Mouse (Mus musculus): ENCODE measurements at regions not wholly inside any gene's neighbourhood (a gene's known extent, or its start where the extent isn't known, plus 50 kb on each side); places are given as distances from the start of the nearest gene placed in this dataset.

GRCm38 (mm10) chr11:114212136-114212535 lies 145.3 kb upstream of the Sdk2 start:
- Histone ChIP-seq H3K9me3 (no peaks in the 10 kb centered on the region), H3K9ac (no peak overlapping the region), H3K4me1 (peaks cover 12% of the 10 kb centered on the region), H3K4me2 (no peak overlapping the region), H3K27ac (no peak overlapping the region), H3K4me3 (no peak overlapping the region), H3K36me3 (replicated peaks) (no peaks in the 10 kb centered on the region), H3K27me3 (replicated peaks) (no peaks in the 10 kb centered on the region)
- 72% methylated on average over 2 of the region's 2 CpGs for WGBS
- no peak for ATAC-seq (replicated peaks)

GRCm38 (mm10) chr11:114205192-114205591 lies 138.3 kb upstream of the Sdk2 start:
- 49% methylated on average over 2 of the region's 2 CpGs for WGBS

GRCm38 (mm10) chr11:114203416-114203815 lies 136.6 kb upstream of the Sdk2 start:
- 69% methylated on average over 9 of the region's 9 CpGs for WGBS
- Histone ChIP-seq H3K4me2 (no peak overlapping the region), H3K4me1 (peaks cover 12% of the 10 kb centered on the region), H3K9me3 (no peaks in the 10 kb centered on the region), H3K27ac (no peak overlapping the region), H3K36me3 (replicated peaks) (no peaks in the 10 kb centered on the region), H3K4me3 (no peak overlapping the region), H3K9ac (no peak overlapping the region), H3K27me3 (replicated peaks) (no peaks in the 10 kb centered on the region)
- no peak for ATAC-seq (replicated peaks)

More at GRCm38 (mm10) chr11:114205192-114205591, 138.3 kb upstream of the Sdk2 start:
- H3K9ac ChIP-seq: no peak overlapping the region
- no peaks in the 10 kb centered on the region for H3K36me3 ChIP-seq (replicated peaks)
- no peak for ATAC-seq (replicated peaks)
- no peak overlapping the region for H3K4me3 ChIP-seq
- no peaks in the 10 kb centered on the region for H3K27me3 ChIP-seq (replicated peaks)
- H3K9me3 ChIP-seq: no peaks in the 10 kb centered on the region
- peaks cover 5% of the 10 kb centered on the region; the same call in 1 of the 2 replicates for H3K4me1 ChIP-seq
- H3K27ac ChIP-seq: no peak overlapping the region
- no peak overlapping the region for H3K4me2 ChIP-seq

GRCm38 (mm10) chr11:114202486-114202885 lies 135.6 kb upstream of the Sdk2 start:
- WGBS: 70% methylated on average over 16 of the region's 16 CpGs
- Histone ChIP-seq H3K27me3 (replicated peaks) (no peaks in the 10 kb centered on the region), H3K9ac (no peak overlapping the region), H3K4me1 (peaks cover 13% of the 10 kb centered on the region), H3K36me3 (replicated peaks) (no peaks in the 10 kb centered on the region), H3K4me2 (no peak overlapping the region), H3K27ac (no peak overlapping the region), H3K9me3 (no peaks in the 10 kb centered on the region), H3K4me3 (no peak overlapping the region)
- no peak for ATAC-seq (replicated peaks)

GRCm38 (mm10) chr11:114199081-114199586 lies 132.3 kb upstream of the Sdk2 start:
- no peaks in the 10 kb centered on the region for H3K36me3 ChIP-seq (replicated peaks)
- no peak overlapping the region for H3K9ac ChIP-seq
- no peak for ATAC-seq (replicated peaks)
- 85% methylated on average over 10 of the region's 10 CpGs for WGBS
- no peaks in the 10 kb centered on the region for H3K27me3 ChIP-seq (replicated peaks)
- no peak overlapping the region for H3K4me3 ChIP-seq
- H3K27ac ChIP-seq: no peak overlapping the region
- H3K4me1 ChIP-seq: peaks cover 13% of the 10 kb centered on the region
- H3K9me3 ChIP-seq: no peaks in the 10 kb centered on the region
- H3K4me2 ChIP-seq: no peak overlapping the region

- no peaks in the 10 kb centered on the region for H3K36me3 ChIP-seq (replicated peaks)
- H3K4me3 ChIP-seq: no peak overlapping the region
- H3K9ac ChIP-seq: no peak overlapping the region
- WGBS: 52% methylated on average over 15 of the region's 15 CpGs
- H3K27me3 ChIP-seq (replicated peaks): no peaks in the 10 kb centered on the region
- H3K4me2 ChIP-seq: no peak overlapping the region
- no peaks in the 10 kb centered on the region for H3K9me3 ChIP-seq
- 0 out of 2 replicates have a peak overlapping the region, but pooled peaks have one; percentile 26 for H3K27ac ChIP-seq
- peaks cover 11% of the 10 kb centered on the region for H3K4me1 ChIP-seq
- no peak; the same call in 1 of the 2 replicates for ATAC-seq (replicated peaks)
Observed at GRCm38 (mm10) chr11:114198317-114199032, 131.6 kb upstream of the Sdk2 start.

- no peak overlapping the region for H3K9ac ChIP-seq
- H3K27ac ChIP-seq: no peak overlapping the region
- no peaks in the 10 kb centered on the region for H3K36me3 ChIP-seq (replicated peaks)
- H3K9me3 ChIP-seq: no peaks in the 10 kb centered on the region
- H3K4me2 ChIP-seq: no peak overlapping the region
- WGBS: 95% methylated on average over 2 of the region's 2 CpGs
- H3K27me3 ChIP-seq (replicated peaks): no peaks in the 10 kb centered on the region; the same call in 1 of the 2 replicates
- ATAC-seq (replicated peaks): no peak
- H3K4me1 ChIP-seq: peaks cover 8% of the 10 kb centered on the region
- H3K4me3 ChIP-seq: no peak overlapping the region
Observed at GRCm38 (mm10) chr11:114195291-114195690, 128.4 kb upstream of the Sdk2 start.

- no peak for ATAC-seq (replicated peaks)
- H3K4me1 ChIP-seq: peaks cover 8% of the 10 kb centered on the region
- WGBS: 50% methylated on average over 16 of the region's 16 CpGs
- H3K27me3 ChIP-seq (replicated peaks): no peaks in the 10 kb centered on the region; the same call in 1 of the 2 replicates
- no peaks in the 10 kb centered on the region for H3K9me3 ChIP-seq
- no peak overlapping the region for H3K27ac ChIP-seq
- H3K4me2 ChIP-seq: no peak overlapping the region
- H3K36me3 ChIP-seq (replicated peaks): no peaks in the 10 kb centered on the region
- H3K9ac ChIP-seq: no peak overlapping the region
- H3K4me3 ChIP-seq: no peak overlapping the region
Observed at GRCm38 (mm10) chr11:114194055-114194706, 127.3 kb upstream of the Sdk2 start.

- WGBS: 96% methylated on average over 7 of the region's 7 CpGs
Observed at GRCm38 (mm10) chr11:114193018-114193417, 126.2 kb upstream of the Sdk2 start.

GRCm38 (mm10) chr11:114191661-114192060 lies 124.8 kb upstream of the Sdk2 start:
- H3K4me3 ChIP-seq: no peak overlapping the region
- WGBS: 56% methylated on average over 5 of the region's 5 CpGs
- no peaks in the 10 kb centered on the region for H3K36me3 ChIP-seq (replicated peaks)
- no peak overlapping the region for H3K27ac ChIP-seq
- no peak overlapping the region for H3K9ac ChIP-seq
- no peaks in the 10 kb centered on the region for H3K4me1 ChIP-seq
- H3K9me3 ChIP-seq: no peaks in the 10 kb centered on the region
- H3K4me2 ChIP-seq: no peak overlapping the region
- no peaks in the 10 kb centered on the region; the same call in 1 of the 2 replicates for H3K27me3 ChIP-seq (replicated peaks)
- ATAC-seq (replicated peaks): no peak

More at GRCm38 (mm10) chr11:114193018-114193417, 126.2 kb upstream of the Sdk2 start:
- Histone ChIP-seq H3K4me2 (no peak overlapping the region), H3K9me3 (no peaks in the 10 kb centered on the region), H3K36me3 (replicated peaks) (no peaks in the 10 kb centered on the region), H3K27ac (no peak overlapping the region), H3K9ac (no peak overlapping the region), H3K27me3 (replicated peaks) (no peaks in the 10 kb centered on the region; the same call in 1 of the 2 replicates), H3K4me3 (no peak overlapping the region), H3K4me1 (no peaks in the 10 kb centered on the region)
- ATAC-seq (replicated peaks): no peak

GRCm38 (mm10) chr11:114184970-114185882 lies 118.4 kb upstream of the Sdk2 start:
- no peak overlapping the region for H3K4me2 ChIP-seq
- WGBS: 40% methylated on average over 17 of the region's 18 CpGs
- no peaks in the 10 kb centered on the region for H3K36me3 ChIP-seq (replicated peaks)
- H3K4me3 ChIP-seq: no peak overlapping the region
- H3K27ac ChIP-seq: no peak overlapping the region
- H3K4me1 ChIP-seq: peaks cover 6% of the 10 kb centered on the region
- no peaks in the 10 kb centered on the region for H3K9me3 ChIP-seq
- no peaks in the 10 kb centered on the region for H3K27me3 ChIP-seq (replicated peaks)
- peak; percentile 83 for ATAC-seq (replicated peaks)
- no peak overlapping the region for H3K9ac ChIP-seq

GRCm38 (mm10) chr11:114184431-114184830 lies 117.6 kb upstream of the Sdk2 start:
- H3K9me3 ChIP-seq: no peaks in the 10 kb centered on the region
- no peaks in the 10 kb centered on the region for H3K27me3 ChIP-seq (replicated peaks)
- no peak overlapping the region for H3K4me3 ChIP-seq
- H3K4me2 ChIP-seq: no peak overlapping the region
- no peak overlapping the region for H3K27ac ChIP-seq
- no peak for ATAC-seq (replicated peaks)
- H3K4me1 ChIP-seq: peaks cover 6% of the 10 kb centered on the region
- no peaks in the 10 kb centered on the region for H3K36me3 ChIP-seq (replicated peaks)
- 85% methylated on average over 5 of the region's 5 CpGs for WGBS
- H3K9ac ChIP-seq: no peak overlapping the region
